Mouse (Mus musculus) intestine, embryonic 16.5 days (tissue): ENCODE measurements around the gene Mctp2. TPM values are rescaled to one million over a fixed set of nuclear protein-coding genes. Genes with fewer than 3 reads are reported as not detected.

ENCODE experiments used
- ATAC-seq: fragments of 200-750 bp; cut with Nextera tagmentation; 2 replicates; pipeline ENCODE4 v1.8.0; 2017; ENCODE audit warnings: moderate TSS enrichment, moderate library complexity
- H3K27ac ChIP-seq: fragments of 300-500 bp; sonication (generic); 2 replicates; pipeline ENCODE4 v1.5.1; 2014; ENCODE audit warnings: mild to moderate bottlenecking, low read length
- H3K27me3 ChIP-seq: fragments of 300-500 bp; sonication (generic); replicated peaks from 2 replicates; pipeline ENCODE4 v1.6.1; 2014; ENCODE audit warnings: low read length, control low read depth, mixed read lengths; ENCODE audit not compliant: control insufficient read depth, insufficient read depth
- H3K36me3 ChIP-seq: fragments of 300-500 bp; sonication (generic); 2 replicates; pipeline ENCODE4 v1.6.1; 2014; ENCODE audit warnings: low read length, control low read depth; ENCODE audit not compliant: control insufficient read depth, insufficient read depth
- H3K4me1 ChIP-seq: fragments of 300-500 bp; sonication (generic); 2 replicates; pipeline ENCODE4 v1.6.1; 2014; ENCODE audit warnings: low read length, control low read depth, mixed read lengths; ENCODE audit not compliant: control insufficient read depth, insufficient read depth
- H3K4me2 ChIP-seq: fragments of 300-500 bp; sonication (generic); 2 replicates; pipeline ENCODE4 v1.6.1; 2014; ENCODE audit warnings: low read depth, low read length, control low read depth
- H3K4me3 ChIP-seq: fragments of 300-500 bp; sonication (generic); 2 replicates; pipeline ENCODE4 v1.5.1; 2014; ENCODE audit warnings: mild to moderate bottlenecking, low read length
- H3K9ac ChIP-seq: fragments of 300-500 bp; sonication (generic); 2 replicates; pipeline ENCODE4 v1.6.1; 2014; ENCODE audit warnings: low read depth, low read length
- H3K9me3 ChIP-seq: fragments of 300-500 bp; sonication (generic); 2 replicates; pipeline ENCODE4 v1.6.1; 2016; ENCODE audit warnings: low read length, control low read depth; ENCODE audit not compliant: control insufficient read depth
- WGBS: fragments of 180-500 bp; shearing (Covaris S2); extraction: QIAGEN DNeasy Blood & Tissue Kit; methylation state at CpG from one replicate; pipeline ENCODE4 v1.1.7; 2014; 5-methylcytosine and 5-hydroxymethylcytosine counted together
- polyA plus RNA-seq: library from polyadenylated mRNA; unstranded; fragments of >200 nt; fragmentation: Nextera tagmentation; extraction: Ambion mirVana; gene quantifications from 2 replicates; pipeline ENCODE4 v1.2.1, GENCODE M21; 2015

The Mctp2 gene
- 1.7 and 1.8 TPM in 2 replicates for polyA plus RNA-seq

GRCm38 (mm10) chr7:72306382-72306841 lies at the start of gene Mctp2:
Mctp2 (minus strand) TSS chr7:72306608.
- peak within 1 kb of the TSS; percentile 35; the same call in 1 of the 2 replicates for H3K27ac ChIP-seq
- H3K4me1 ChIP-seq, result no peaks in the 10 kb centered on the region
- peak within 1 kb of the TSS; percentile 61 for H3K4me3 ChIP-seq
- H3K36me3 ChIP-seq, result no peaks in the 10 kb centered on the region
- H3K9ac ChIP-seq, result peak within 1 kb of the TSS; percentile 69
- H3K9me3 ChIP-seq, result no peaks in the 10 kb centered on the region
- no peaks in the 10 kb centered on the region for H3K27me3 ChIP-seq
- peak within 1 kb of the TSS; percentile 94 for H3K4me2 ChIP-seq
- WGBS, result 1% methylated on average over 28 of the region's 28 CpGs
- peak; percentile 99 for ATAC-seq

- H3K36me3 ChIP-seq, result no peaks in the 10 kb centered on the region
- no peak overlapping the region for H3K4me3 ChIP-seq
- ATAC-seq, result no peak
- H3K9me3 ChIP-seq, result no peaks in the 10 kb centered on the region
- H3K9ac ChIP-seq, result no peak overlapping the region
- H3K4me1 ChIP-seq, result no peaks in the 10 kb centered on the region
- no peak overlapping the region for H3K27ac ChIP-seq
- H3K27me3 ChIP-seq, result no peaks in the 10 kb centered on the region
- no peak overlapping the region for H3K4me2 ChIP-seq
These were observed 39.5 kb upstream of the Mctp2 start for GRCm38 (mm10) chr7:72345901-72346300.

- WGBS, result 76% methylated on average over 2 of the region's 2 CpGs
- ATAC-seq, result no peak
These were observed 37.3 kb upstream of the Mctp2 start for GRCm38 (mm10) chr7:72343751-72344150.

GRCm38 (mm10) chr7:72342822-72343221 lies 36.4 kb upstream of the Mctp2 start:
- Histone ChIP-seq H3K4me2 (no peak overlapping the region), H3K9ac (no peak overlapping the region), H3K4me3 (no peak overlapping the region), H3K4me1 (no peaks in the 10 kb centered on the region), H3K36me3 (no peaks in the 10 kb centered on the region), H3K9me3 (no peaks in the 10 kb centered on the region), H3K27me3 (no peaks in the 10 kb centered on the region), H3K27ac (no peak overlapping the region)
- ATAC-seq, result no peak
- 64% methylated on average over 2 of the region's 2 CpGs for WGBS

More at GRCm38 (mm10) chr7:72343751-72344150, 37.3 kb upstream of the Mctp2 start:
- H3K27me3 ChIP-seq, result no peaks in the 10 kb centered on the region
- no peak overlapping the region for H3K4me3 ChIP-seq
- no peaks in the 10 kb centered on the region for H3K4me1 ChIP-seq
- H3K4me2 ChIP-seq, result no peak overlapping the region
- no peaks in the 10 kb centered on the region for H3K9me3 ChIP-seq
- H3K9ac ChIP-seq, result no peak overlapping the region
- no peak overlapping the region for H3K27ac ChIP-seq
- H3K36me3 ChIP-seq, result no peaks in the 10 kb centered on the region

GRCm38 (mm10) chr7:72325961-72326360 lies 19.6 kb upstream of the Mctp2 start:
- ATAC-seq, result no peak

GRCm38 (mm10) chr7:72320906-72321305 lies 14.5 kb upstream of the Mctp2 start:
- no peak for ATAC-seq
- WGBS, result 79% methylated on average over 4 of the region's 4 CpGs
- no peaks in the 10 kb centered on the region for H3K4me1 ChIP-seq

More at GRCm38 (mm10) chr7:72325961-72326360, 19.6 kb upstream of the Mctp2 start:
- Histone ChIP-seq H3K9ac (no peak overlapping the region), H3K9me3 (no peaks in the 10 kb centered on the region), H3K4me1 (no peaks in the 10 kb centered on the region), H3K4me2 (no peak overlapping the region), H3K27ac (no peak overlapping the region), H3K4me3 (no peak overlapping the region), H3K36me3 (no peaks in the 10 kb centered on the region), H3K27me3 (no peaks in the 10 kb centered on the region)
- 65% methylated on average over 5 of the region's 5 CpGs for WGBS

DNA sequence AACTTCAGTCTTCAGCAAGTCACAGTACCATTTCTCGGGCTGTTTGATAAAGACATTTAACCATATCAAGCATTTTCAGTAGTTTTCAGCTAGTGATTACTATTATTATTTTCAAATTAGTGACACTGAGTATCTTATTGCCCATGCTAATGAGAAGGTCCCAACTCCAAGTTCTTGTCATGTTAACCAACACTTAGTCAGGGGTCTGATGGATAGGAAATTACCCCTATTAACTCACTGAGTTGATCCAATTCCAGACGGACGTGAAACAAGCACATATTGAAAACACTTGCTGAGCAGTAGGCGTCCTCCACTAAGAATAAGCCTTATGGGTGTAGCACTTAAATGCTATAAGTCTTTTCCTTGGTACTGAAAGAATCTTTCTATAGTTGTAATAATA lies 14.0 kb upstream of the Mctp2 start:
- Histone ChIP-seq H3K36me3 (no peaks in the 10 kb centered on the region), H3K4me2 (no peak overlapping the region), H3K9me3 (no peaks in the 10 kb centered on the region), H3K27me3 (no peaks in the 10 kb centered on the region), H3K4me1 (no peaks in the 10 kb centered on the region), H3K4me3 (no peak overlapping the region), H3K9ac (no peak overlapping the region), H3K27ac (no peak overlapping the region)
- no peak for ATAC-seq
- WGBS, result 84% methylated on average over 4 of the region's 4 CpGs

More at GRCm38 (mm10) chr7:72320906-72321305, 14.5 kb upstream of the Mctp2 start:
- Histone ChIP-seq H3K9ac (no peak overlapping the region), H3K27me3 (no peaks in the 10 kb centered on the region), H3K4me2 (no peak overlapping the region), H3K4me3 (no peak overlapping the region), H3K36me3 (no peaks in the 10 kb centered on the region), H3K9me3 (no peaks in the 10 kb centered on the region), H3K27ac (no peak overlapping the region)

GRCm38 (mm10) chr7:72314395-72315060 lies 8.1 kb upstream of the Mctp2 start:
- Histone ChIP-seq H3K4me3 (no peak overlapping the region), H3K9me3 (no peaks in the 10 kb centered on the region), H3K4me2 (no peak overlapping the region), H3K27me3 (no peaks in the 10 kb centered on the region), H3K36me3 (no peaks in the 10 kb centered on the region), H3K27ac (no peak overlapping the region), H3K4me1 (no peaks in the 10 kb centered on the region), H3K9ac (no peak overlapping the region)
- WGBS, result 60% methylated on average over 9 of the region's 9 CpGs
- ATAC-seq, result 0 out of 2 replicates have a peak, but pooled peaks have one; percentile 21

DNA sequence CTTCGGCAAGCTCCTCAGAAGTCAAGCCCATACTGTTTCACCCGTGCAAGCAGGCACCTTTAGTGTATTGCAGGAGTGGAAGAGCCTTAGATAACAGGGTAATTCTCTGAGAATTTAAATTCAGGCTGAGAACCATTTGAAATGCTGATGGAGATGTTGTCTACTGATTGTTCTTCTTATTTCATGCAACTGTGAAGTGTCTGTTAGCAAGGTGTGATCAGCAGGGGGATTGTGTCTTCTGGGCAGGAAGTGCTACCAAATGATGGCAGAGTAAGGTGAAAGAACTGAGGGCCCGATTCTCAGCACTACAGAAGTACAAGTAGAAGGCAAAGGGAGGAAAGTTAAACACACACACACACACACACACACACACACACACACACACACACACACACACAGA lies 7.5 kb upstream of the Mctp2 start:
- H3K9ac ChIP-seq, result no peak overlapping the region
- no peak for ATAC-seq
- no peak overlapping the region for H3K4me3 ChIP-seq
- WGBS, result 40% methylated on average over 3 of the region's 3 CpGs
- no peaks in the 10 kb centered on the region for H3K36me3 ChIP-seq
- H3K4me2 ChIP-seq, result no peak overlapping the region
- no peaks in the 10 kb centered on the region for H3K9me3 ChIP-seq
- H3K4me1 ChIP-seq, result no peaks in the 10 kb centered on the region
- no peak overlapping the region for H3K27ac ChIP-seq
- no peaks in the 10 kb centered on the region for H3K27me3 ChIP-seq
